Mouse (Mus musculus) heart, embryonic 13.5 days (tissue): ENCODE measurements around the gene Farsb. TPM values are rescaled to one million over a fixed set of nuclear protein-coding genes. Genes with fewer than 3 reads are reported as not detected.
A peak's percentile ranks its signal among the peaks of the same experiment; 100 is the strongest.

Source experiments
- ATAC-seq: fragments of 200-750 bp; cut with Nextera tagmentation; 2 replicates; pipeline ENCODE4 v1.8.0; 2017; ENCODE audit warnings: moderate TSS enrichment; ENCODE audit not compliant: insufficient number of reproducible peaks, low FRiP score, low TSS enrichment; ENCODE audit errors: extremely low read depth
- H3K27ac ChIP-seq: fragments of 300-500 bp; sonication (generic); replicated peaks from 2 replicates; pipeline ENCODE4 v1.5.1; 2015; ENCODE audit warnings: moderate library complexity, mild to moderate bottlenecking, inconsistent platforms
- H3K27me3 ChIP-seq: fragments of 300-500 bp; sonication (generic); replicated peaks from 2 replicates; pipeline ENCODE4 v1.6.1; 2015; ENCODE audit warnings: mild to moderate bottlenecking, inconsistent platforms
- H3K36me3 ChIP-seq: fragments of 300-500 bp; sonication (generic); 2 replicates; pipeline ENCODE4 v1.6.1; 2015; ENCODE audit warnings: mild to moderate bottlenecking, inconsistent platforms
- H3K4me1 ChIP-seq: fragments of 300-500 bp; sonication (generic); 2 replicates; pipeline ENCODE4 v1.6.1; 2015; ENCODE audit warnings: inconsistent platforms
- H3K4me2 ChIP-seq: fragments of 300-500 bp; sonication (generic); 2 replicates; pipeline ENCODE4 v1.6.1; 2015; ENCODE audit warnings: inconsistent platforms, mild to moderate bottlenecking, moderate library complexity
- H3K4me3 ChIP-seq: fragments of 300-500 bp; sonication (generic); 2 replicates; pipeline ENCODE4 v1.5.1; 2015; ENCODE audit warnings: moderate library complexity, mild to moderate bottlenecking, inconsistent platforms
- H3K9ac ChIP-seq: fragments of 300-500 bp; sonication (generic); 2 replicates; pipeline ENCODE4 v1.6.1; 2015; ENCODE audit warnings: inconsistent platforms, mild to moderate bottlenecking, moderate library complexity
- H3K9me3 ChIP-seq: fragments of 300-500 bp; sonication (generic); 2 replicates; pipeline ENCODE4 v1.6.1; 2016; ENCODE audit warnings: inconsistent platforms
- whole genome bisulfite sequencing: fragments of 180-500 bp; shearing (Covaris S2); methylation state at CpG from one replicate; pipeline ENCODE4 v1.1.7; 2015; ENCODE audit warnings: mixed read lengths; 5-methylcytosine and 5-hydroxymethylcytosine counted together
- polyA plus RNA-seq: library from polyadenylated mRNA; unstranded; fragments of >200 nt; fragmentation: Nextera tagmentation; extraction: Ambion mirVana; gene quantifications from 2 replicates; pipeline ENCODE4 v1.2.1, GENCODE M21; 2015

The Farsb gene
- polyA plus RNA-seq, 1 experiment from 2014 or later: 96.3 TPM

DNA sequence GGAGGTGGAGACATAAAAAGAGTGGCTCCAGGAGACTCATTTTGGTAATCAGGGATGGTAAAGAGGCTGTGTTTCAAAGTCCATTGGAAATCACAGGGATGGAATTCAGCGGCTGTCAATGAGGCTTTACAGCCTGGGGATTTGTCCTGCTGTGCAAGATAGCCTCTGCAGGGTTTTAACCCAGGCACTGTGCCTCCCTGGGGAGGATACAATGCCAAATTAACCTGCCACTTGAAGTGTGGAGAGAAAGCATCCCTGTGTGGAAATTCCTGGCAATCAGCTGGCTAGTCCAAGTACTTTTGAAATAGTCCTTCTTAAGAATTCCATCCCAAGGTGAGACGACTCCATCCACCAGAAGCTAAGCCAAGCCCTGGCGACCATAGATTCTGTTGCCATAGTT, 99.8 kb downstream of the Farsb start:
- 18% methylated on average over 3 of the region's 3 CpGs for WGBS
- H3K9me3 ChIP-seq: no peaks in the 10 kb centered on the region
- H3K4me3 ChIP-seq: no peak overlapping the region
- no peaks in the 10 kb centered on the region for H3K36me3 ChIP-seq
- no peak overlapping the region for H3K4me2 ChIP-seq
- no peaks in the 10 kb centered on the region for H3K4me1 ChIP-seq
- 0 out of 2 replicates have a peak, but pooled peaks cover 5% of the 10 kb centered on the region for H3K27me3 ChIP-seq
- ATAC-seq: no peak
- no peak overlapping the region for H3K9ac ChIP-seq
- no peak overlapping the region for H3K27ac ChIP-seq

DNA sequence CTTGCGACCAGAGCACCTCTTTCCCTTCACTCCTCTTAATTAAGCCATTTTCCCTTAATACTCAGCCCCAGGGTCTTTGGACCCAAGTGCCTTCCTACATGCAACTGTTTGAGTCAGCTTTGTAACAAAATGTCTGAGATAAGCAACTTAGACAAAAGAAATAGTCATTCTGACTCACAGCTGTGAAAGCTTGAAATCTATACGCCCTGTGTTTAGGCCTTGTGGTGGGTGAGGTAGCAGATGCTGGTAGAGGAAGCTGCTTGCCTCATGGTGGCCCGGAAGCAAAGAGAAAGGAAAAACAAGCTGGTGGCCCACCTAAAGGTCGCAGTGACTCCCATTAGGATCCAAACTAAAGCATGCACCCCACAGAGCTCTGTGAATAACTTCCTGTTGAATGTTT, 100.8 kb downstream of the Farsb start:
- Histone ChIP-seq H3K4me1 (no peaks in the 10 kb centered on the region), H3K27me3 (no peaks in the 10 kb centered on the region), H3K4me3 (no peak overlapping the region), H3K4me2 (no peak overlapping the region), H3K9me3 (no peaks in the 10 kb centered on the region), H3K36me3 (no peaks in the 10 kb centered on the region), H3K27ac (no peak overlapping the region), H3K9ac (no peak overlapping the region)
- no peak for ATAC-seq
- 53% methylated on average over 4 of the region's 4 CpGs for WGBS

DNA sequence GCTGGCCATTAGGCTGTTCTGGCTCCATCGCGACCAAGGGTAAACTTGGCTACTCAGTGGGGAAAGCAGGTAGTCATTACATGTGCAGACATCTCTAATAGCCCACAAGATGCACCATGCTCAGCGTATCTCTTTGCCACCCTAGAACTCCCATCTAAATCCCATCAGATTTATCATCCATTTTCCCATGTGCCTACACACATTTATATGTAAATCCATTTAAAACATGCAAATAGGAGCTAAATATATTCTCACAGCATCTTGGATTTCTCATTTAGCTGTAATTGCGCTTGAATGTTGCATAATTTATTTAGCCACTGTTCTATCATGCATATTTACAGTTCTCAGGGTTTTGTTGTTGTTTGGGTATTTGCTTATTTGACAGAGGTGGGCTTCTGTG, 107.7 kb downstream of the Farsb start:
- 86% methylated on average over 4 of the region's 4 CpGs for WGBS

DNA sequence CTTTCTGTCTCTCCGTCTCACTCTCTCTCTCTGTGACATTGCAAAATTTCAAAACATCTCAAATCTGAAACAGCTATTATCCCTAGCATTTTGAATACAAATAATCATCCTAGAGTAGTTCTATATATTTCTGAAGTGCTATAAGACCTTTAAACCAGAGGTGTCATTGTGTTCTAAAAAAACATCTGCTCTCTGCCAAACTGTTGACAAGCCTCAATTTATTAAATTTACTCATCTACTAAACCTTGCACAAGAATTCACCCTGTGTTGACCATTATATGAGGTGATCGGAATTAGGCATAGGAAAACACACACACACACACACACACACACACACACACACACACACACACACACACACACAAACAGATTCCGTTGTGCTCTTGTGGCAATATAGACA, 113.6 kb downstream of the Farsb start:
- no peak overlapping the region for H3K9ac ChIP-seq
- no peak overlapping the region for H3K27ac ChIP-seq
- no peaks in the 10 kb centered on the region for H3K9me3 ChIP-seq
- no peak overlapping the region for H3K4me2 ChIP-seq
- WGBS: 90% methylated on average over 3 of the region's 3 CpGs
- peaks cover 21% of the 10 kb centered on the region for H3K4me1 ChIP-seq
- H3K27me3 ChIP-seq: no peaks in the 10 kb centered on the region
- no peaks in the 10 kb centered on the region for H3K36me3 ChIP-seq
- H3K4me3 ChIP-seq: no peak overlapping the region
- no peak for ATAC-seq

More for the DNA sequence above, 107.7 kb downstream of the Farsb start:
- Histone ChIP-seq H3K36me3 (no peaks in the 10 kb centered on the region), H3K9me3 (no peaks in the 10 kb centered on the region), H3K27ac (no peak overlapping the region), H3K4me3 (no peak overlapping the region), H3K27me3 (no peaks in the 10 kb centered on the region), H3K4me2 (no peak overlapping the region), H3K4me1 (no peaks in the 10 kb centered on the region), H3K9ac (no peak overlapping the region)
- no peak for ATAC-seq

DNA sequence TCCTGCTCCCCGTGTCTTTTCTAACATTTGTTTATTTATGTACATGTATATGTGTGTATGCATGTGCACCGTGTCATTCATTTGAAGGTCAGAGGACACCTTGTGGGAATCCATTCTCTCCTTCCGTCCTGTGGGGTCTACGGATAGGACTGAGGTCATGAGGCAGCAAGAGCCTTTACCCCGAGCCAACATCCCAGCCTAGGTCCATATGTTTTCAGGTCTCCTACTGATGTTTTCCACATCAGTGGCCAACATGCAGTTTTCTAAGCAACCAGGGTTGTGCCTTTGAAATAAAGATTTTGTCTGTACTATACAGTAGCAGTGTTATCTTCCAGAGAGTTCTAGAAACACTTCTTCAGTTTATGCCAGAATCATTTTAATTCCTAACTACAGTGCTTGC, 114.9 kb downstream of the Farsb start:
- Histone ChIP-seq H3K4me3 (no peak overlapping the region), H3K4me2 (no peak overlapping the region), H3K9ac (no peak overlapping the region), H3K4me1 (peaks cover 26% of the 10 kb centered on the region), H3K27me3 (no peaks in the 10 kb centered on the region), H3K36me3 (no peaks in the 10 kb centered on the region), H3K9me3 (no peaks in the 10 kb centered on the region), H3K27ac (no peak overlapping the region)
- ATAC-seq: no peak
- 85% methylated on average over 5 of the region's 5 CpGs for WGBS

DNA sequence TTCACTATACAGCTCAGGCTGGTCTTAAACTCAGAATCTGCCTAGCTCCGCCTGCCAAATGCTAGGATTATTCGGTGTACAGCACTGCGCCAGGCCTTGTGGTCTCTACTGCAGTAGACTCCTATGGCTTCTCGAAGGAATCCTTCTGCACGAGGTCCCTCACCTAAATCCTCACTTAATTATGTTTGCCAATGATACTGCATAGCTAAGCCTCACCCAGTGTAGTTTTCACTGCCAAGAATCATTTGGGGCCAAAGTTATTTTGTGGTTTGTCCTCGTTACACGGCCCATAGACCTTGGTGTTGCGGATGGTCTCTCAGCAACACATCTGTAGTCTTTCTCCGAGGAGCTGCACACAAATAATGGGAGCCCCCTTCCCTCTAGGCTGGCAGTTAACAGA, 116.4 kb downstream of the Farsb start:
- Histone ChIP-seq H3K36me3 (no peaks in the 10 kb centered on the region), H3K27me3 (no peaks in the 10 kb centered on the region), H3K9ac (no peak overlapping the region), H3K9me3 (no peaks in the 10 kb centered on the region), H3K4me3 (no peak overlapping the region), H3K27ac (peak overlapping the region; percentile 88), H3K4me1 (peaks cover 35% of the 10 kb centered on the region), H3K4me2 (no peak overlapping the region)
- 86% methylated on average over 9 of the region's 9 CpGs for WGBS
- no peak for ATAC-seq

DNA sequence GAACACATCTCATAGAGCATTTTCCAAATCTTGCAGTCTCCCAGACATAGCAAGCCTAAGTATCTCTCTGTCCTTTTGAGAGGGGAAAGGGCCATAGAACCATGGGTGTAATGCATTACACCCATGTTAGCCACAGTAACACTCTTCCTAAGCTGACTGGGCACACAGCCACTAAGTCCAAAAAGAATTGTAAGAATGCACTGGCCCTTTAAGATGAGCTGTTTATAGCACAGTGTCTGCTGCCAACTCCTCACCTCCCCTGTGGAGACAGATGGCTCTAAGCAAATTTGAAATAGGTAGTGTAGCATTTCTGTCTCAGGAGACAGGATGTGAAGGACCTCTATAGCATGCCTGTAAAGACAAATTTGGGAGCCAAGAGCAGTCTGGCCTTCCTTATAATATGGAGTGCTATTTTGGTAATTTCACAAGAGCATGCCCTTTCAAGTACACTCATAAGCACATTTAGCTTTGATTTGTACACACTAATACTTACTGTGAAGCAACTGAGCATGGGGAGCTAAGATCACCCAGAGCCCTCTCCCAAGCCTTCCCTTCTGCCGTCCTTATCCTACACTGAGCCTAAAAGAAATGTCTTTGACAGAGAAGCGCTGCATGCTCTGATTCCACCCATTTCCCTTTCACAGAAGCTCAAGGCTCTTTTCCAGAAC, 117.0 kb downstream of the Farsb start:
- H3K9me3 ChIP-seq: no peaks in the 10 kb centered on the region
- H3K27me3 ChIP-seq: no peaks in the 10 kb centered on the region
- H3K9ac ChIP-seq: no peak overlapping the region
- H3K4me1 ChIP-seq: peaks cover 38% of the 10 kb centered on the region
- no peak overlapping the region for H3K4me2 ChIP-seq
- 58% methylated on average over 2 of the region's 2 CpGs for WGBS
- H3K27ac ChIP-seq: peak overlapping the region; percentile 88
- H3K36me3 ChIP-seq: no peaks in the 10 kb centered on the region
- no peak overlapping the region for H3K4me3 ChIP-seq
- ATAC-seq: no peak; the same call in 1 of the 2 replicates

DNA sequence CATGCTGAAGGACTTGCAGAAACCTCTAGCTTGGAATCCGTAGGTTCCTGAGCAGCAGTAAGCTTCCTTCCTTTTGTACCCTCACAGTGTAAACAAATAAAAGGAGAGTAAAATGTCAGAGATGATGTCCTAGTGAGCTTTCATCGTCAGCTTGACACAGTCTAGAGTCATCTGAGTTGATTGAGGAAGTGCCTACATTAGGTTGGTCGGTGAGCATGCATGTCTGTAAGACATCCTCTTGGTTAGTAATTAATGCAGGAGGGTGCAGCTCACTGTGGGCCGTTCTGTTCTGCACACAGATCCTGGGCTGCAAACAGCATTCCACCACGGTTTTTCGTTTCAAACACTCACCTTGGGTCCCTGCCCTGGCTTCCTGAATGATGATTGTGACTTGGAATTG, 118.6 kb downstream of the Farsb start:
- H3K27ac ChIP-seq: no peak overlapping the region
- H3K36me3 ChIP-seq: no peaks in the 10 kb centered on the region
- peaks cover 43% of the 10 kb centered on the region for H3K4me1 ChIP-seq
- ATAC-seq: no peak
- H3K9ac ChIP-seq: no peak overlapping the region
- H3K27me3 ChIP-seq: no peaks in the 10 kb centered on the region
- no peak overlapping the region for H3K4me2 ChIP-seq
- no peaks in the 10 kb centered on the region for H3K9me3 ChIP-seq
- no peak overlapping the region for H3K4me3 ChIP-seq
- 50% methylated on average over 6 of the region's 6 CpGs for WGBS

Other genes with a start within 250 kb of the Farsb start
- 0.11 and 0.34 TPM in 2 replicates for gene Sgpp2, start 178.6 kb downstream of the Farsb start, polyA plus RNA-seq
- gene Mogat1, start 22.1 kb upstream of the Farsb start, polyA plus RNA-seq: not detected in 2 replicates
- 0.07 TPM in 1 of 2 replicates, not detected in the other for gene BC035947, start 23.3 kb upstream of the Farsb start, polyA plus RNA-seq
- gene Acsl3, start 168.9 kb upstream of the Farsb start, polyA plus RNA-seq: 66.5 and 68.6 TPM in 2 replicates
- 1.7 and 2.0 TPM in 2 replicates for gene Utp14b, start 169.1 kb upstream of the Farsb start, polyA plus RNA-seq